Mouse (Mus musculus): ENCODE measurements at regions not wholly inside any gene's neighbourhood (a gene's known extent, or its start where the extent isn't known, plus 50 kb on each side); places are given as distances from the start of the nearest gene placed in this dataset.

GRCm38 (mm10) chr1:71910125-71910524 lies 257.1 kb upstream of the Fn1 start:
- Histone ChIP-seq H3K27ac (no peak overlapping the region), H3K4me3 (no peak overlapping the region)
- intact Hi-C loops (cut with DNase I) = no loop called here
- TF ChIP-seq CTCF (IDR thresholded peaks at IDR 0.05) = no peak
- DNase-seq (ENCODE audit: extremely low spot score in 1 of 2, low spot score in 2 of 2) = no peak

DNA sequence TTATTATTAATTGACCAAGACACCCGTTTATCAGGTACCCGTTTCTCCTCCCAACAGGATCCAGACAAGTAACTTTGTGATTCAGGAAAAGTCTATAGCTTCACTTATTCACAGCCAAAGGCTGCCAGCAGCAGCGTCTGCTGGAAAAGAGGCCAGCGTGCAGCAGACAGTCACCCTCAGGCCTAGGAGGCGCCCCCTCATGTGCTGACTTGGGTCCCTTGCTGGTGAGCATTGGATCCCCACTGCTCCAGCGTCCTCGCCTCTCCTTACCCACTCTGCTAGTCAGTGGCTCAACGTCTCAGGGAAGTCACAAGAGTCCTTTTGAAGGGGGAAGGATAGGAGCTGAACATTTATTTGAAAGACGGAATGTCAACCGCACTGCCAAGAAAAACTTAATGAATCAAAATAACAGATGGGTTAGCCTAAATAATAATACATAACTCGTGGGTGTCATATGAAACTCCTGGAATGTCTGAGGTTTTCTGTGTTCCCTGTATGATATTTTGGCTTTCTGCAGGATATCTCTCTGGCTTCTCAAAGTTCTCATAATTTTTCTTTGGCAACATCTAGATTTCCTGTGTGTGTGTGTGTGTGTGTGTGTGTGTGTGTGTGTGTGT lies 256.6 kb upstream of the Fn1 start:
- no peak for TF ChIP-seq CTCF (IDR thresholded peaks at IDR 0.05)
- intact Hi-C loops (cut with DNase I) = no loop called here

DNA sequence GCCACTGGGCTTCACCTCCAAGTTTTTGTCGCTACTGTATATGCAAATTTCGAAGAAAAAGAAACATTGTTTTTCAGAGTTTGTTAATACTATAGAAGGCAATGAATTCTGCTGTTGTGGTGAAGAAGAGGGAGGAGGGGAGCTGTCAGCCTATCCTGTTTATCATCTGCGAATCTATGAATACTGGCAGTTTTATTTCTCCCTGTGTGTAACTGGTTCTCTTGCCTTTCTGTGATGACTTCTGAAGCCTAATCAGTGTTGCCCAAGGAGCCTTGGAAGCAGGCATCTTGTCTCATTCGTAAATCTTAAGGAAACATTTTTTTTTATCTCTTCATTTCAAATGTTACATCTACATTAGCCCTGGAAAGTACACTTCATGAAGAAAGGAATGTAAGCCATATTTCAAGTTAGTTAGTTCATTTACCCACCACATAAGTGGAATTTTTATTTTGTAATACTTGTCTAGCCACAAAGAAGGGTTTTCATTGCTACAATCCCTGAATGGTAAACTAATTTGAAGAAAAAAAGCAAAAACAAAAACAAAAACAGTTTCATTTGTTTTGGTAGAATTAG lies 251.5 kb upstream of the Fn1 start:
- no peak for DNase-seq (ENCODE audit: extremely low spot score in 1 of 2, low spot score in 2 of 2)
- H3K27ac ChIP-seq = no peak overlapping the region
- intact Hi-C loops (cut with DNase I) = no loop called here
- H3K4me3 ChIP-seq = no peak overlapping the region
- no peak for TF ChIP-seq CTCF (IDR thresholded peaks at IDR 0.05)

More for the DNA sequence above, 256.6 kb upstream of the Fn1 start:
- DNase-seq (ENCODE audit: extremely low spot score in 1 of 2, low spot score in 2 of 2) = no peak
- Histone ChIP-seq H3K4me3 (no peak overlapping the region), H3K27ac (no peak overlapping the region)

- H3K4me3 ChIP-seq = no peak overlapping the region
- intact Hi-C loops (cut with DNase I) = no loop called here
- no peak for TF ChIP-seq CTCF (IDR thresholded peaks at IDR 0.05)
- no peak for DNase-seq (ENCODE audit: extremely low spot score in 1 of 2, low spot score in 2 of 2)
- H3K27ac ChIP-seq = no peak overlapping the region
Observed at GRCm38 (mm10) chr1:71900106-71901074, 247.4 kb upstream of the Fn1 start.

DNA sequence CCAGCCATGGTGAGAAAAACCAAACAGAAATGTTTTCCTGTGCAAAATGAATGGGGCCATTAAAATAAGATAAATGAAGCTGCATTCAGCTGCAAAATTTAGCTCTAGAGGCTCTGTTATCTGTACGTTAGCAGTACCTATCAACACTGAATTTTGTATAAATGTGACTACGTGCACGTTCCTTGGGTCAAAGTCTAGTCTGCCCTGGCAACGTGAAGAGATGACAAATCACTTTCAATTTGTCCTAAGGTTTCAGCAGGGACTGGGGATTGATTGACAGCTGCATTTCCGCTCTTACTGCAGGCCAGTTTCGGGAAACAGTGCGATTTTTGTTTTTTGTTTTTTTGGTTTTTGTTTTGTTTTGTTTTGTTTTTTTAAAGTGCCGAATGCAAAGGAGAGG lies 246.1 kb upstream of the Fn1 start:
- no peak for DNase-seq (ENCODE audit: extremely low spot score in 1 of 2, low spot score in 2 of 2)
- Histone ChIP-seq H3K4me3 (no peak overlapping the region), H3K27ac (no peak overlapping the region)
- intact Hi-C loops (cut with DNase I) = no loop called here
- TF ChIP-seq CTCF (IDR thresholded peaks at IDR 0.05) = no peak

- no peak overlapping the region for H3K27ac ChIP-seq
- peak in 1 of 2 experiments; percentile 25 for DNase-seq (ENCODE audit: extremely low spot score in 1 of 2, low spot score in 2 of 2)
- no peak for TF ChIP-seq CTCF (IDR thresholded peaks at IDR 0.05)
- intact Hi-C loops (cut with DNase I) = no loop called here
- H3K4me3 ChIP-seq = no peak overlapping the region
Observed at GRCm38 (mm10) chr1:71898198-71898597, 245.2 kb upstream of the Fn1 start.

GRCm38 (mm10) chr1:71897464-71898051 lies 244.6 kb upstream of the Fn1 start:
- Histone ChIP-seq H3K4me3 (no peak overlapping the region), H3K27ac (no peak overlapping the region)
- DNase-seq (ENCODE audit: extremely low spot score in 1 of 2, low spot score in 2 of 2) = no peak
- no peak for TF ChIP-seq CTCF (IDR thresholded peaks at IDR 0.05)
- intact Hi-C loops (cut with DNase I) = no loop called here

GRCm38 (mm10) chr1:71896141-71896725 lies 243.2 kb upstream of the Fn1 start:
- no peak for TF ChIP-seq CTCF (IDR thresholded peaks at IDR 0.05)
- no peak for DNase-seq (ENCODE audit: extremely low spot score in 1 of 2, low spot score in 2 of 2)
- H3K4me3 ChIP-seq = no peak overlapping the region
- intact Hi-C loops (cut with DNase I) = no loop called here
- no peak overlapping the region for H3K27ac ChIP-seq

GRCm38 (mm10) chr1:71893636-71894035 lies 240.6 kb upstream of the Fn1 start:
- no peak for DNase-seq (ENCODE audit: extremely low spot score in 1 of 2, low spot score in 2 of 2)
- Histone ChIP-seq H3K4me3 (no peak overlapping the region), H3K27ac (no peak overlapping the region)
- TF ChIP-seq CTCF (IDR thresholded peaks at IDR 0.05) = no peak
- intact Hi-C loops (cut with DNase I) = no loop called here

- intact Hi-C loops (cut with DNase I) = no loop called here
Observed at GRCm38 (mm10) chr1:71887809-71888208, 234.8 kb upstream of the Fn1 start.

GRCm38 (mm10) chr1:71886903-71887302 lies 233.9 kb upstream of the Fn1 start:
- no peak for TF ChIP-seq CTCF (IDR thresholded peaks at IDR 0.05)
- intact Hi-C loops (cut with DNase I) = no loop called here
- DNase-seq (ENCODE audit: extremely low spot score in 1 of 2, low spot score in 2 of 2) = no peak
- Histone ChIP-seq H3K4me3 (no peak overlapping the region), H3K27ac (no peak overlapping the region)

More at GRCm38 (mm10) chr1:71887809-71888208, 234.8 kb upstream of the Fn1 start:
- Histone ChIP-seq H3K4me3 (no peak overlapping the region), H3K27ac (no peak overlapping the region)
- no peak for TF ChIP-seq CTCF (IDR thresholded peaks at IDR 0.05)
- no peak for DNase-seq (ENCODE audit: extremely low spot score in 1 of 2, low spot score in 2 of 2)
